Mouse (Mus musculus) ovary, postnatal 14 days (tissue): ENCODE data around the gene Csrnp2.

Experiments used
- DNase-seq: peaks from one replicate; pipeline ENCODE4 v3.0.0; 2022; ENCODE audit warnings: low spot score

The Csrnp2 gene

GRCm38 (mm10) chr15:100473926-100474503 is 21.3 kb downstream of the Csrnp2 start:
- DNase-seq = no peak

DNA sequence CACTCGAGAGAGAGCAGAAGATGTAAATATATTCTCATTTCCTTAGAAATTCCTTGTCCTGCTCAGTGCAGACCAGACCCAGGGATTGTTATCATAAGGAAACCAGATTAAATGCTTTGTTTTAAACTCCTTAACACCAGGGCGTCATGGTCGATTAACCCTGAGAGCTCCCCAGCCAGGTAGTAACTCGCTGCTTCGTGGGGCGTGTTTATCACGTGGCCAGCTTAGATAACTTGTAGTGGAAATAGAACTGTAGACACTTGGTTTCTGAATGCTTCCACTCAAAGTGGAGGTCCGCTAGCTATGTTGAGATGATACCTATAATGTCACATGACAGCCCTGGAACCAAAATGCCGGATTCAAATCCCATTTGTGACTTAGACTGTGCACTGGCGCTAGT is 25.3 kb downstream of the Csrnp2 start:
- no peak for DNase-seq

DNA sequence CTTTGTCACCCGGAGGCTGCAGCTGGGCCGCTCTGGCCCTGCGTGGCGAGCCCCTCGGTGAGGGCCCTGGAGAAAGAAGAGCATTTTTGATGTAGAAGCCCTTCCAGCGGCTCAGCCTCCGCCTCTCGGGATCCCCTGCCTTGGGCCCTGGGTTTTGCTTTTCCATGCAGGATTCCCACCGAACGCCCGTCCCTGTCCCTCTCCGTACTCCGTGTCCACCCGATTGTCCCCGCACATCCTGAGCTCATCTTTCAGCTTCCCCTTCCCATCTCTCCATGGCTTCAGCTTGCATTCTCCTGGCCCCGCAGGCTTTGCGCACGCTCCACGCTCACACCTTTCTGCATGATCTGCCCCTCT is 26.1 kb downstream of the Csrnp2 start:
- DNase-seq = no peak

- peak; percentile 76 for DNase-seq
Measured at GRCm38 (mm10) chr15:100468295-100469188, 26.7 kb downstream of the Csrnp2 start, which contains the start of gene Letmd1. Letmd1 (plus strand) TSS chr15:100469023.

- no peak for DNase-seq
Measured at GRCm38 (mm10) chr15:100467738-100468137, 27.6 kb downstream of the Csrnp2 start.

DNA sequence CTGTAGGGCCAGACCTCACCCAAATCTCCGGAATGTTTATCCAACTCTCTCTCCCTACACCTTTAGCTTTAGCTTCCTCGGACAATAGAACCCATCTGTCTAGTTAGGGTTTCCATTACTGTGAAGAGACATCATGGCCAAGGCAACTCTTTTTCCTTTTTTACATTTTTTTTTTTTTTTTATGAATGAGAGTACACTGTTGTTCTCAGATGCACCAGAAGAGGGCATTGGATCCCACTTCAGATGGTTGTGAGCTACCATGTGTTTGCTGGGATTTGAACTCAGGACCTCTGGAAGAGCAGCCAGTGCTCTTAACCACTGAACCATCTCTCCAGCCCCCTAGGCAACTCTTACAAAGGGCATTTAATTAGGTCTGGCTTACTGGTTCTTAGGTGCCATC is 29.9 kb downstream of the Csrnp2 start:
- no peak for DNase-seq

GRCm38 (mm10) chr15:100463712-100464111 is 31.6 kb downstream of the Csrnp2 start:
- DNase-seq = peak; percentile 60

DNA sequence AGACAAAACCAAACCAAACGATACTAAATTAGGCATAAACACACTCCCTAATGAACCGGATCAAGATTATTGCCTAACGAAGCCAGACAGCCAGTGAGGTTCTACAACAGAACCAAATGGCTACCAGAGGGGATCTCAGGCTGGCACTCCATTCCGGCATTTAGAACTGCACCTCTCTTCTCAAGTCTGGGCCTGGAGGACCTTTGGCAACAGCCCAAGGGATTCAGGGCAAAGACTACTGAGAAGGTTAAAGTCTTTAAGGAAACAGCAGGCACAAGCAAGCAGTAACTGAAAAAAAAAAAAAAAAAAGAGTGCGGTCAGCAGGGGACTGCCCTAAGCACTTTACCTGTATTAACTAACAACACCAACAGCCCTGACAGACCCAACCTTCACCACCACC is 33.2 kb downstream of the Csrnp2 start:
- DNase-seq = no peak

DNA sequence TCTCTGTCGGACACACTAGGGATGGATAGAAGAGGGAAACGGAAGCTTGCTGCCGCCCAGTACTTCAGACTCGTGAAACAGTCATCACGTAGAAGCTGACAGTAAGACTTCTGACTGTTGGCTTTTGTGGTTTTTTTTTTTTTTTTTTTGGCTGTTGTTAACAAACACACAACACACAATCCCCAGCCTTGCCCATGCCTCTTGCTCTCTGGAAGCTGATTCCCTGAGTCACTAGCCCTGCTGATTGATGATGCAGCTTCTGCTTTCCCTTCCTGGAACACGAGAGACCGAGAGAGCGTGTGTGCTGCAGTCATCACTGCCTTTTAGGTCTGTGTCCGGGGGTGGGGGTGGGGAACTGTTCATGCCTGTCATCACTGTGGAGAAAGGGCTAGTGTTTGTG is 33.6 kb downstream of the Csrnp2 start:
- DNase-seq = no peak

GRCm38 (mm10) chr15:100460942-100461341 is 34.3 kb downstream of the Csrnp2 start:
- no peak for DNase-seq

GRCm38 (mm10) chr15:100458055-100458454 is 37.2 kb downstream of the Csrnp2 start:
- DNase-seq = peak; percentile 52

GRCm38 (mm10) chr15:100457340-100457739 is 37.9 kb downstream of the Csrnp2 start:
- peak; percentile 72 for DNase-seq

GRCm38 (mm10) chr15:100456356-100456991 is 38.8 kb downstream of the Csrnp2 start:
- DNase-seq = no peak

DNA sequence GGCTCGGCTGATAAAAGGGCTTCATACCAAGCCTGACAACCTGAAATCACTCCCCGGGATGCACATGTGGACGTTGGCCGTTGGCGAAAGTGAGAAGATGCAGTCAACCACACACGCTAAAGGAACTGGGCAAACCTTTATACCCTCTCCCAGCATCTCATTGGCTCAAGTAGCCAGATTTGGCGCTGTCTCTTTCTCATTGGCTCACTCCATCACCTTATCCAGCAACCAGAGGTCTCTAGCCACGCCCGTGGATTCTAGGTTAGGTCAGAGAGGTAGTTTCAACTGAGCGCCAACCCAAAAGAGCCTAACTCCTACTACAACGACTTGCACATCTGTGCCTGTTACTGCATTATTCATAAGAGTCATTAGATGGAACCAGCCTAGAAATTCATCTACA is 42.8 kb downstream of the Csrnp2 start:
- DNase-seq = no peak

- no peak for DNase-seq
Measured at GRCm38 (mm10) chr15:100451245-100451644, 44.0 kb downstream of the Csrnp2 start.

DNA sequence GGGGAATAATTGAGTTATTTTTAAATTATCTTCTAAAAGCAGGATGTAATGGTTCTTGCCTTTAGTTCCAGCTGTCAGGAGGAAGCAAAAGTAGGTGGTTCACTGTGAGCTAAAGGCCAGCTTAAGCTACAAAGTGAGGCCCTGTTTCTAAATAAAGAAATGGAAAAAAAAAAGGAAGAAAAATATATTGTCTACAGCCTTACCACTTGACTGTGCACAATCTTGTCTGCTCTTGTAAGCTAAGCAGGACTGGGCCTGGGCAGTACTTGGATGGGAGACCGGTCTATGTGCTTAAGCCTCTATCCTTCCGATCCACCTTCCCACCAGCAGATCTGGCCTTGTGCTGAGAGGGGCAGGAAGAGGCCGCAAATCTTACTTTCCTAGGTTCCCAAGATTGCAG is 45.8 kb downstream of the Csrnp2 start:
- no peak for DNase-seq

- DNase-seq = no peak
Measured at GRCm38 (mm10) chr15:100448572-100448971, 46.7 kb downstream of the Csrnp2 start.

DNA sequence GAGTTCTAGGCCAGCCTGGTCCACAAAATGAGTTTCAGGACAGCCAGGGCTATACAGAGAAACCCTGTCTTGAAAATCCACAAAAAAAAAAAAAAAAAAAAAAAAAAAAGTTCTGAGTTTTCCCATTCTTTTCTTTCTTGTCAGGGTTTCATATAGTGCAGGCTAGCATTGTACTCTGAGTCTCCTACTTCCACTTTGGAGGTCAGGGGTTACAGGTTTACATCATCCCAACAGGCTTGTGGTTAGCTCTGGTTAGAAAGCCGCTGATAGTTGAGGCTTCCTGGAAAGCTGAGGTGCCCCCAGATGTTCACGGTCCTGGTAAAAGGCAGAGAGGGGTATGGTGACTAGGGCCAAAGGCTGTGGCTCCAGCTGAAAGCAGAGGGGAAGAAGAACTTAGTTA is 48.4 kb downstream of the Csrnp2 start:
- DNase-seq = no peak

- DNase-seq = peak; percentile 57
Measured at GRCm38 (mm10) chr15:100443126-100443922, 52.0 kb downstream of the Csrnp2 start.

- no peak for DNase-seq
Measured at GRCm38 (mm10) chr15:100436518-100436917, 58.8 kb downstream of the Csrnp2 start.

- no peak for DNase-seq
Measured at GRCm38 (mm10) chr15:100436112-100436511, 59.2 kb downstream of the Csrnp2 start.

DNA sequence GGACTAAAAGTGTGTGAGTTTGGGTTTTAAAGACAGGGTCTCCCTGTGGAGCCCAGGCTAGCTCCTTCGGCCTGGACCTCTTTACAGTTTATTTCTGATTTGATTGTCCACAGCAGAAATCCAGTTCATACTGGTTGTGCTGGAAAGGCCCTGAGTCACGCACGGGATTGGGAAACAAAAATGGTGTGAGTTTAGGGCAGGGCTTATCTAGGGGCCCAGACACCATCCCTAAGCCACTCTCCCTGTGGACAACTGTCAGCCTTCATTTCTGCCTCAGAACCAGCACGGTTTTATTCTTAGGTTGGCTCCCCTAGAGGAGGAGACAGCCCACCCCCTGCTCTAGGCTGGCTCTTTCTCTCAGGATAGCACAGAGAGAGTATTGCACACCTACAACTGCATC is 62.1 kb downstream of the Csrnp2 start:
- no peak for DNase-seq
